Mouse (Mus musculus) lung, embryonic 14.5 days (tissue): ENCODE data around the gene Srgap2. TPM values are rescaled to one million over a fixed set of nuclear protein-coding genes. Genes with fewer than 3 reads are reported as not detected.

Experiments used
- ATAC-seq: fragments of 200-750 bp; cut with Nextera tagmentation; 2 replicates; pipeline ENCODE4 v1.8.0; 2017; ENCODE audit warnings: mild to moderate bottlenecking, moderate TSS enrichment, moderate library complexity; ENCODE audit not compliant: insufficient read depth
- DNase-seq: peaks from one replicate; pipeline ENCODE4 v3.0.0-alpha.2; 2015
- H3K27ac ChIP-seq: fragments of 300-500 bp; sonication (generic); 2 replicates; pipeline ENCODE4 v1.5.1; 2014; ENCODE audit warnings: low read depth, mild to moderate bottlenecking, moderate library complexity
- H3K27me3 ChIP-seq: fragments of 300-500 bp; sonication (generic); 2 replicates; pipeline ENCODE4 v1.6.1; 2014; ENCODE audit warnings: low read length, control low read depth; ENCODE audit not compliant: insufficient read depth
- H3K36me3 ChIP-seq: fragments of 300-500 bp; sonication (generic); 2 replicates; pipeline ENCODE4 v1.6.1; 2014; ENCODE audit warnings: control low read depth; ENCODE audit not compliant: insufficient read depth
- H3K4me1 ChIP-seq: fragments of 300-500 bp; sonication (generic); 2 replicates; pipeline ENCODE4 v1.6.1; 2014; ENCODE audit warnings: antibody characterized with exemption, control low read depth; ENCODE audit not compliant: insufficient read depth
- H3K4me2 ChIP-seq: fragments of 300-500 bp; sonication (generic); 2 replicates; pipeline ENCODE4 v1.6.1; 2014; ENCODE audit warnings: mild to moderate bottlenecking
- H3K4me3 ChIP-seq: fragments of 300-500 bp; sonication (generic); 2 replicates; pipeline ENCODE4 v1.5.1; 2014; ENCODE audit warnings: low read depth, low read length
- H3K9ac ChIP-seq: fragments of 300-500 bp; sonication (generic); 2 replicates; pipeline ENCODE4 v1.6.1; 2014
- H3K9me3 ChIP-seq: fragments of 300-500 bp; sonication (generic); 2 replicates; pipeline ENCODE4 v1.6.1; 2016; ENCODE audit warnings: low read depth, low read length, control low read depth
- CTCF ChIP-seq: IDR thresholded peaks from 2 replicates; pipeline ENCODE4 v1.5.1; 2016; ENCODE audit warnings: antibody characterized with exemption, low read depth
- WGBS: fragments of 180-500 bp; shearing (Covaris S2); extraction: QIAGEN DNeasy Blood & Tissue Kit; methylation state at CpG from one replicate; pipeline ENCODE4 v1.1.7; 2014; 5-methylcytosine and 5-hydroxymethylcytosine counted together
- polyA plus RNA-seq: library from polyadenylated mRNA; unstranded; fragments of >200 nt; fragmentation: Nextera tagmentation; extraction: Ambion mirVana; gene quantifications from 2 replicates; pipeline ENCODE4 v1.2.1, GENCODE M21; 2014

Srgap2 gene
- polyA plus RNA-seq, 1 experiment from 2014 or later, result 21.2 TPM

DNA sequence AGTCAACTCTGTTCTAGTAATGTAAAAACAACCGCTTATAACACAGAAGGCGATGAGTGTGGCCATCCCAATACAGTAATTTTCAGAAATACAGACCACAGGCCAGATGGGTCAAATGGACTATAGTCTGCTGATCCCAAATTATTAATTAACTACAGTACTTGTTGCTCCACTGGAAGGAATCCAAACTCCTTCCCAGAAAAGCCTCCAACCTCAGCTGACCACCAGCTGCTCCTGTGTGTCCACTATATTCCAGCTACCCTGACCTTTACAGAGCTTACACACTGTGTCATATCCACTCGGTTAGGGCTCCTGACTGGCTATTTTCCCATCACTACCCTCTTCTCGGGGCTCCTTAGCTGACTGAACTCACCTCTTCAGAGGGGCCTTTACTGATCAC, 61.3 kb downstream of the Srgap2 start:
- no peaks in the 10 kb centered on the region for H3K9me3 ChIP-seq
- DNase-seq (no peak), ATAC-seq (no peak)
- H3K27ac ChIP-seq, result no peak overlapping the region
- 84% methylated on average over 4 of the region's 4 CpGs for WGBS
- no peak overlapping the region for H3K9ac ChIP-seq
- H3K4me3 ChIP-seq, result no peak overlapping the region
- H3K36me3 ChIP-seq, result no peaks in the 10 kb centered on the region
- no peak for TF ChIP-seq CTCF
- H3K4me1 ChIP-seq, result no peaks in the 10 kb centered on the region
- no peak overlapping the region for H3K4me2 ChIP-seq
- no peaks in the 10 kb centered on the region for H3K27me3 ChIP-seq

DNA sequence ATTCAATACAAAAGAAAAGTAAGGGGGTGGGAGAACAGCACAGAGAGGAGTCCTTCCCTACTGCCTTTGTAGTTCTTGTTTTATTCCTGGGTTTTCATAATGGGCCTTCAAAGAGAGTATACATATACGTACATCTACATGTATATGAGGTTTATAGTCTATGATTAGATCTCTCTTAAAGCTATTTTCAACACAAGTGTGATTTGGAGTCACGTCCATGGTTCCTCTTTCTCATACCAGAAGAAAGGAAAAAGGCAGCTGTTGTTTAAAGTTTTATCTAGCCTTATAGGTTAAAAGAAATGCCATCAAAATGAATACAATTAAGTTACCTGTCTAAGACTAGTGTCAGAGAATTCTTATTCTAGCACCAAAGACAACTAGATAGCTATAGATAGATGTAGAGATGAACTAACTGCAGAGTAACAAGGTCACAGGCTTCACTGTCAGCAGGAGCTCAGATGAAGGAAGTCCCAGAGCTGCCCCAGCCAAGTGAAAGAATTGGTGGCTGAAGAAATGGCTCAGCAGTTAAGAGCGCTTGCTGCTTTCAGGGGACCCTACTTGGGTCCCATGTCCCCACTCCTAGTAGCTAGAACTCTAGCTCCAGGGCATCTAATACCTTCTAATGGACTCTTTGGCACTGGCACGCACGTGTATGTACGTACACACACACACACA, 63.1 kb downstream of the Srgap2 start:
- no peaks in the 10 kb centered on the region for H3K4me1 ChIP-seq
- H3K27ac ChIP-seq, result no peak overlapping the region
- ATAC-seq, result no peak
- 90% methylated on average over 6 of the region's 6 CpGs for WGBS
- no peaks in the 10 kb centered on the region for H3K36me3 ChIP-seq
- no peak for DNase-seq
- TF ChIP-seq CTCF, result no peak
- no peak overlapping the region for H3K9ac ChIP-seq
- H3K4me3 ChIP-seq, result no peak overlapping the region
- H3K9me3 ChIP-seq, result no peaks in the 10 kb centered on the region
- H3K27me3 ChIP-seq, result no peaks in the 10 kb centered on the region
- no peak overlapping the region for H3K4me2 ChIP-seq

- no peak overlapping the region for H3K4me2 ChIP-seq
- no peaks in the 10 kb centered on the region for H3K36me3 ChIP-seq
- WGBS, result 78% methylated on average over 1 of the region's 1 CpGs
- H3K27me3 ChIP-seq, result no peaks in the 10 kb centered on the region
- H3K27ac ChIP-seq, result no peak overlapping the region
- H3K4me3 ChIP-seq, result no peak overlapping the region
- H3K9ac ChIP-seq, result no peak overlapping the region
- no peaks in the 10 kb centered on the region for H3K9me3 ChIP-seq
- no peak for TF ChIP-seq CTCF
- DNase-seq (no peak), ATAC-seq (no peak)
- no peaks in the 10 kb centered on the region for H3K4me1 ChIP-seq
Measured at GRCm38 (mm10) chr1:131462541-131463067, 64.5 kb downstream of the Srgap2 start.

DNA sequence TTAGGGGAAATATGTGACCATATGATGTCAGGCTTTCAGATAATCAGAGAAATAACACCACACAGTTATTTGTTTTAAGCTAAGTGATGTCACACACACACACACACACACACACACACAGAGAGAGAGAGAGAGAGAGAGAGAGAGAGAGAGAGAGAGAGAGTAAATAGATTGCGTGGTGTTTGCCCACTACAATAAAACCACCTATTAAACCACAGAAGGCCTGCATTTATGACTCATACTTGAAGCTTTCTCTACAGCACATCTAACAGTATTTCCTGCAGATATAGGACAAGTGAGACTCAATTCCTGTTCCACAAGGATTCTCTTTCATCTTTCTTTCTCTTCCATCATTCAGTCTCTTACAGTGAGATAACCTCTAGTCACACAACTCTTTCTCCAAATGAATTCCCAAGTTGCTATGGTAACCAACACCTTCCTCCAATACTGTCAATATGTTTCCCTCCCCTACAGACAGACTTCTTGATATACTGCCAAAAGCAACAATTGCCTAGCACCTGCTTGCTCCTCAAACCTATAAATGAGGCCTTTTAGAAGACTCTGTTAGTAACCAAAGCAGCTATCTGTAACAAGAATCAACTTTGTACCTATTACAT, 66.1 kb downstream of the Srgap2 start:
- no peak for TF ChIP-seq CTCF
- H3K9ac ChIP-seq, result no peak overlapping the region
- WGBS, result 53% methylated on average over 1 of the region's 1 CpGs
- no peaks in the 10 kb centered on the region for H3K4me1 ChIP-seq
- no peak for ATAC-seq
- no peaks in the 10 kb centered on the region for H3K36me3 ChIP-seq
- no peak overlapping the region for H3K4me3 ChIP-seq
- DNase-seq, result no peak
- no peaks in the 10 kb centered on the region for H3K27me3 ChIP-seq
- H3K9me3 ChIP-seq, result no peaks in the 10 kb centered on the region
- no peak overlapping the region for H3K27ac ChIP-seq
- H3K4me2 ChIP-seq, result no peak overlapping the region

DNA sequence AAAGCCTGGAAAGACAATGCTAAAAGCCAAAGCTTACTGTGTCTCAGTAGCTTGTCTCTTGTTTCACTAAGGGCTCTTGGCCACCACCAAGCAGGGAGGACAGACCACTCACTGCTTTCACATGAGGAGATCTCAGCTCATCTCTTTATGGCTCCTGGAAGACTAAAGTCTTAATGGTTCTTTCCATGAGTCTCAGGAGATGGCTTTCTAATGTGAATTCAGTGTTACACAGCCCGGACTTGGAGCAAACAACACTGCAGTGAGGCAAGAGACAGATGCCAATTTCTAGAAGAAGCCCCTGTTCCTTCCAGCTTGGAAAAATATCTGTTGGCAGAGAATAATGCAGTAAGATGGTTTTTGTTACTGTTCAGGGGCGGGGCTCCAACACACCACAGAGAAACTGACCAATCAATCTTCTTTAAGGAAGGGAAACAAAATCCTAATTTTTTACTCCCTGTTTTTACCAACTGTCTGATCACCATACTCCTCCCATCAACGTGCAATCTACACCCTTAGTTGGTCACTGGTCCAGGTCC, 71.7 kb downstream of the Srgap2 start:
- no peak for TF ChIP-seq CTCF
- Histone ChIP-seq H3K27me3 (no peaks in the 10 kb centered on the region), H3K4me3 (no peak overlapping the region), H3K4me2 (no peak overlapping the region), H3K9me3 (no peaks in the 10 kb centered on the region), H3K9ac (no peak overlapping the region), H3K36me3 (no peaks in the 10 kb centered on the region), H3K4me1 (no peaks in the 10 kb centered on the region), H3K27ac (no peak overlapping the region)
- WGBS, result 67% methylated on average over 3 of the region's 3 CpGs
- DNase-seq (no peak), ATAC-seq (no peak)

DNA sequence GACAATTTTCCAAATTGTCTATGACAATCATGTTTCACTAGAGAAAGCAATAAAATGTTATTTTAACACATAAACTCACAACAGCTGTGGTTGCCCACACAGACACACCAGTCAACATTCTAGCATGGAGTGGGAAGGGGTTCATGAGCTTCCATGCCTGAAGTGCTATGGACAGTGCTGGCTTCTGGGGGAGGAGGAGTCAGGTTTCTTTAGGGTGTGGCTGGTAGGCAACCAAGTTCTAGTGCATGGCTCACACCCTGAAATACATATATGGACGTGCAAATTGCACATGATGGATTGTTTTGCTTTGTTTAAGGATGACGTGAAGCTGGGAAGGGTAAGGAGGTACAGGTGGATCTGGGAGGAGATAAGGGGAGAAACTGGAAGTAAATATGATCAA, 72.8 kb downstream of the Srgap2 start:
- 44% methylated on average over 2 of the region's 2 CpGs for WGBS
- no peak overlapping the region for H3K4me2 ChIP-seq
- no peak for TF ChIP-seq CTCF
- no peaks in the 10 kb centered on the region for H3K9me3 ChIP-seq
- H3K4me3 ChIP-seq, result no peak overlapping the region
- no peak overlapping the region for H3K9ac ChIP-seq
- no peak overlapping the region for H3K27ac ChIP-seq
- no peaks in the 10 kb centered on the region for H3K36me3 ChIP-seq
- ATAC-seq, result no peak
- H3K27me3 ChIP-seq, result no peaks in the 10 kb centered on the region
- no peaks in the 10 kb centered on the region for H3K4me1 ChIP-seq
- DNase-seq, result no peak

- no peaks in the 10 kb centered on the region for H3K4me1 ChIP-seq
- no peak overlapping the region for H3K4me3 ChIP-seq
- no peaks in the 10 kb centered on the region for H3K9me3 ChIP-seq
- ATAC-seq (no peak), DNase-seq (no peak)
- no peaks in the 10 kb centered on the region for H3K36me3 ChIP-seq
- H3K9ac ChIP-seq, result no peak overlapping the region
- no peak for TF ChIP-seq CTCF
- H3K27me3 ChIP-seq, result no peaks in the 10 kb centered on the region
- no peak overlapping the region for H3K4me2 ChIP-seq
- 32% methylated on average over 1 of the region's 1 CpGs for WGBS
- no peak overlapping the region for H3K27ac ChIP-seq
Measured at GRCm38 (mm10) chr1:131453335-131453734, 73.8 kb downstream of the Srgap2 start.
